Mouse (Mus musculus): ENCODE data around the gene Ccdc134.

Ccdc134 gene

GRCm38 (mm10) chr15:82170437-82171377 is 43.0 kb downstream of the Ccdc134 start:
- no peak for DNase-seq (ENCODE audit: low read depth, low spot score)

- no peak for DNase-seq (ENCODE audit: low read depth, low spot score)
Measured at GRCm38 (mm10) chr15:82172648-82173047, 44.9 kb downstream of the Ccdc134 start.

- no peak for DNase-seq (ENCODE audit: low read depth, low spot score)
Measured at GRCm38 (mm10) chr15:82175091-82175490, 47.4 kb downstream of the Ccdc134 start.

- no peak for DNase-seq (ENCODE audit: low read depth, low spot score)
Measured at GRCm38 (mm10) chr15:82177743-82178290, 50.1 kb downstream of the Ccdc134 start.

GRCm38 (mm10) chr15:82181131-82181530 is 53.4 kb downstream of the Ccdc134 start:
- DNase-seq (ENCODE audit: low read depth, low spot score), result no peak

GRCm38 (mm10) chr15:82182311-82182710 is 54.6 kb downstream of the Ccdc134 start:
- no peak for DNase-seq (ENCODE audit: low read depth, low spot score)

GRCm38 (mm10) chr15:82183596-82183995 is 55.9 kb downstream of the Ccdc134 start:
- DNase-seq (ENCODE audit: low read depth, low spot score), result no peak

- DNase-seq (ENCODE audit: low read depth, low spot score), result peak; percentile 75
Measured at GRCm38 (mm10) chr15:82184183-82184582, 56.5 kb downstream of the Ccdc134 start.

GRCm38 (mm10) chr15:82184656-82185055 is 56.9 kb downstream of the Ccdc134 start:
- DNase-seq (ENCODE audit: low read depth, low spot score), result no peak

- no peak for DNase-seq (ENCODE audit: low read depth, low spot score)
Measured at GRCm38 (mm10) chr15:82185062-82185783, 57.5 kb downstream of the Ccdc134 start.

GRCm38 (mm10) chr15:82186131-82186530 is 58.4 kb downstream of the Ccdc134 start:
- peak; percentile 50 for DNase-seq (ENCODE audit: low read depth, low spot score)

GRCm38 (mm10) chr15:82186931-82187330 is 59.2 kb downstream of the Ccdc134 start:
- no peak for DNase-seq (ENCODE audit: low read depth, low spot score)

- no peak for DNase-seq (ENCODE audit: low read depth, low spot score)
Measured at GRCm38 (mm10) chr15:82187401-82187800, 59.7 kb downstream of the Ccdc134 start.

GRCm38 (mm10) chr15:82187924-82188323 is 60.2 kb downstream of the Ccdc134 start:
- DNase-seq (ENCODE audit: low read depth, low spot score), result no peak

- DNase-seq (ENCODE audit: low read depth, low spot score), result peak; percentile 59
Measured at GRCm38 (mm10) chr15:82188481-82189240, 60.9 kb downstream of the Ccdc134 start.
